Mouse (Mus musculus): ENCODE data around the gene Capg. TPM values are rescaled to one million over a fixed set of nuclear protein-coding genes. Genes with fewer than 3 reads are reported as not detected.

Capg gene
- polyA plus RNA-seq, 1 experiment from 2014 or later: 15.0 TPM

- no peaks in the 10 kb centered on the region for H3K9me3 ChIP-seq (replicated peaks)
- no peak overlapping the region for H3K27ac ChIP-seq
- ATAC-seq (ENCODE audit: low FRiP score): peak; percentile 29; the same call in 1 of the 2 replicates
- WGBS: 55% methylated on average over 12 of the region's 12 CpGs
- H3K4me2 ChIP-seq (replicated peaks): peak overlapping the region; percentile 66
- peaks cover 17% of the 10 kb centered on the region for H3K4me1 ChIP-seq
- H3K9ac ChIP-seq: peak overlapping the region; percentile 69; the same call in 1 of the 2 replicates
- 0 out of 2 replicates have a peak, but pooled peaks cover 5% of the 10 kb centered on the region for H3K36me3 ChIP-seq
- no peaks in the 10 kb centered on the region for H3K27me3 ChIP-seq
- H3K4me3 ChIP-seq: peak overlapping the region; percentile 61
Observed at GRCm38 (mm10) chr6:72598791-72599557, 54.8 kb downstream of the Capg start.

- Histone ChIP-seq H3K9ac (no peak overlapping the region), H3K27me3 (no peaks in the 10 kb centered on the region), H3K36me3 (0 out of 2 replicates have a peak, but pooled peaks cover 16% of the 10 kb centered on the region), H3K27ac (no peak overlapping the region), H3K4me3 (no peak overlapping the region), H3K4me2 (replicated peaks) (no peak overlapping the region), H3K4me1 (peaks cover 17% of the 10 kb centered on the region), H3K9me3 (replicated peaks) (no peaks in the 10 kb centered on the region)
- WGBS: 80% methylated on average over 6 of the region's 6 CpGs
- ATAC-seq (ENCODE audit: low FRiP score): no peak
Observed at GRCm38 (mm10) chr6:72600216-72600615, 56.0 kb downstream of the Capg start.

- Histone ChIP-seq H3K9me3 (replicated peaks) (no peaks in the 10 kb centered on the region), H3K4me2 (replicated peaks) (no peak overlapping the region), H3K27ac (no peak overlapping the region), H3K4me1 (peaks cover 17% of the 10 kb centered on the region), H3K27me3 (no peaks in the 10 kb centered on the region), H3K36me3 (peaks cover 21% of the 10 kb centered on the region), H3K4me3 (no peak overlapping the region), H3K9ac (no peak overlapping the region)
- 87% methylated on average over 12 of the region's 12 CpGs for WGBS
- no peak for ATAC-seq (ENCODE audit: low FRiP score)
Observed at GRCm38 (mm10) chr6:72600771-72601170, 56.6 kb downstream of the Capg start.

GRCm38 (mm10) chr6:72601732-72602131, 57.5 kb downstream of the Capg start:
- ATAC-seq (ENCODE audit: low FRiP score): no peak
- Histone ChIP-seq H3K27me3 (no peaks in the 10 kb centered on the region), H3K4me2 (replicated peaks) (no peak overlapping the region), H3K9ac (no peak overlapping the region), H3K9me3 (replicated peaks) (no peaks in the 10 kb centered on the region), H3K27ac (no peak overlapping the region), H3K4me1 (peaks cover 16% of the 10 kb centered on the region), H3K36me3 (peaks cover 31% of the 10 kb centered on the region), H3K4me3 (no peak overlapping the region)
- 63% methylated on average over 1 of the region's 1 CpGs for WGBS

GRCm38 (mm10) chr6:72604066-72604465, 59.9 kb downstream of the Capg start:
- H3K4me1 ChIP-seq: peaks cover under 1% of the 10 kb centered on the region
- H3K4me3 ChIP-seq: no peak overlapping the region
- no peak overlapping the region for H3K4me2 ChIP-seq (replicated peaks)
- no peak overlapping the region for H3K9ac ChIP-seq
- H3K27ac ChIP-seq: no peak overlapping the region
- H3K9me3 ChIP-seq (replicated peaks): no peaks in the 10 kb centered on the region
- no peak for ATAC-seq (ENCODE audit: low FRiP score)
- H3K27me3 ChIP-seq: no peaks in the 10 kb centered on the region
- peaks cover 47% of the 10 kb centered on the region for H3K36me3 ChIP-seq
- WGBS: 86% methylated on average over 2 of the region's 2 CpGs

GRCm38 (mm10) chr6:72607060-72607459, 62.9 kb downstream of the Capg start:
- H3K27me3 ChIP-seq: no peaks in the 10 kb centered on the region
- H3K4me3 ChIP-seq: no peak overlapping the region
- H3K4me1 ChIP-seq: no peaks in the 10 kb centered on the region
- no peaks in the 10 kb centered on the region for H3K9me3 ChIP-seq (replicated peaks)
- 85% methylated on average over 4 of the region's 4 CpGs for WGBS
- no peak for ATAC-seq (ENCODE audit: low FRiP score)
- no peak overlapping the region for H3K4me2 ChIP-seq (replicated peaks)
- no peak overlapping the region for H3K9ac ChIP-seq
- no peak overlapping the region for H3K27ac ChIP-seq
- H3K36me3 ChIP-seq: peaks cover 74% of the 10 kb centered on the region

- 91% methylated on average over 5 of the region's 5 CpGs for WGBS
- no peak for ATAC-seq (ENCODE audit: low FRiP score)
- peaks cover 74% of the 10 kb centered on the region for H3K36me3 ChIP-seq
Observed at GRCm38 (mm10) chr6:72607676-72608075, 63.5 kb downstream of the Capg start.

GRCm38 (mm10) chr6:72608662-72609184, 64.5 kb downstream of the Capg start:
- no peak overlapping the region for H3K4me3 ChIP-seq
- ATAC-seq (ENCODE audit: low FRiP score): no peak
- H3K9ac ChIP-seq: no peak overlapping the region
- no peaks in the 10 kb centered on the region for H3K27me3 ChIP-seq
- peaks cover 77% of the 10 kb centered on the region for H3K36me3 ChIP-seq
- H3K4me2 ChIP-seq (replicated peaks): no peak overlapping the region
- H3K4me1 ChIP-seq: peaks cover 5% of the 10 kb centered on the region
- 92% methylated on average over 4 of the region's 4 CpGs for WGBS
- H3K9me3 ChIP-seq (replicated peaks): no peaks in the 10 kb centered on the region
- H3K27ac ChIP-seq: no peak overlapping the region

More at GRCm38 (mm10) chr6:72607676-72608075, 63.5 kb downstream of the Capg start:
- Histone ChIP-seq H3K4me3 (no peak overlapping the region), H3K9ac (no peak overlapping the region), H3K4me2 (replicated peaks) (no peak overlapping the region), H3K4me1 (no peaks in the 10 kb centered on the region), H3K27ac (no peak overlapping the region), H3K27me3 (no peaks in the 10 kb centered on the region), H3K9me3 (replicated peaks) (no peaks in the 10 kb centered on the region)

GRCm38 (mm10) chr6:72610261-72610660, 66.1 kb downstream of the Capg start:
- WGBS: 90% methylated on average over 4 of the region's 4 CpGs
- no peaks in the 10 kb centered on the region for H3K9me3 ChIP-seq (replicated peaks)
- H3K4me3 ChIP-seq: no peak overlapping the region
- no peak overlapping the region for H3K4me2 ChIP-seq (replicated peaks)
- peaks cover 66% of the 10 kb centered on the region for H3K36me3 ChIP-seq
- no peak overlapping the region for H3K27ac ChIP-seq
- ATAC-seq (ENCODE audit: low FRiP score): no peak
- no peaks in the 10 kb centered on the region for H3K27me3 ChIP-seq
- H3K9ac ChIP-seq: no peak overlapping the region
- H3K4me1 ChIP-seq: peaks cover 20% of the 10 kb centered on the region

Other genes starting within 250 kb of the Capg start
- not detected in 2 replicates for gene Sftpb, start 239.8 kb upstream of the Capg start, polyA plus RNA-seq (2016; fragmentation: Nextera tagmentation; extraction: Ambion mirVana)
- 56.4 and 57.9 TPM in 2 replicates for gene Usp39, start 199.2 kb upstream of the Capg start, polyA plus RNA-seq (2016; fragmentation: Nextera tagmentation; extraction: Ambion mirVana)
- 26.1 and 28.2 TPM in 2 replicates for gene 0610030E20Rik, start 197.1 kb upstream of the Capg start, polyA plus RNA-seq (2016; fragmentation: Nextera tagmentation; extraction: Ambion mirVana)
- gene Tmem150a, start 188.9 kb upstream of the Capg start, polyA plus RNA-seq (2016; fragmentation: Nextera tagmentation; extraction: Ambion mirVana): 8.5 and 10.0 TPM in 2 replicates
- gene Rnf181, start 177.4 kb upstream of the Capg start, polyA plus RNA-seq (2016; fragmentation: Nextera tagmentation; extraction: Ambion mirVana): 95.0 and 98.3 TPM in 2 replicates
- 10.0 and 11.0 TPM in 2 replicates for gene Vamp5, start 163.9 kb upstream of the Capg start, polyA plus RNA-seq (2016; fragmentation: Nextera tagmentation; extraction: Ambion mirVana)
- gene Vamp8, start 153.7 kb upstream of the Capg start, polyA plus RNA-seq (2016; fragmentation: Nextera tagmentation; extraction: Ambion mirVana): 43.9 and 45.5 TPM in 2 replicates
- gene Ggcx, start 130.1 kb upstream of the Capg start, polyA plus RNA-seq (2016; fragmentation: Nextera tagmentation; extraction: Ambion mirVana): 24.9 and 30.8 TPM in 2 replicates
- 405 and 424 TPM in 2 replicates for gene Mat2a, start 104.8 kb upstream of the Capg start, polyA plus RNA-seq (2016; fragmentation: Nextera tagmentation; extraction: Ambion mirVana)
- gene Sh2d6, start 22.7 kb upstream of the Capg start, polyA plus RNA-seq (2016; fragmentation: Nextera tagmentation; extraction: Ambion mirVana): 0.62 and 0.82 TPM in 2 replicates
- 17.6 and 18.1 TPM in 2 replicates for gene Elmod3, start 54.0 kb downstream of the Capg start, polyA plus RNA-seq (2016; fragmentation: Nextera tagmentation; extraction: Ambion mirVana)
- gene Retsat, start 54.1 kb downstream of the Capg start, polyA plus RNA-seq (2016; fragmentation: Nextera tagmentation; extraction: Ambion mirVana): 5.8 and 6.9 TPM in 2 replicates
- 38.8 and 39.2 TPM in 2 replicates for gene Tgoln1, start 72.6 kb downstream of the Capg start, polyA plus RNA-seq (2016; fragmentation: Nextera tagmentation; extraction: Ambion mirVana)
- 24.2 and 24.7 TPM in 2 replicates for gene Tcf7l1, start 244.9 kb downstream of the Capg start, polyA plus RNA-seq (2016; fragmentation: Nextera tagmentation; extraction: Ambion mirVana)